Mouse (Mus musculus) embryonic facial prominence, embryonic 11.5 days (tissue): ENCODE measurements at regions not wholly inside any gene's neighbourhood (a gene's known extent, or its start where the extent isn't known, plus 50 kb on each side); places are given as distances from the start of the nearest gene placed in this dataset.
A peak's percentile ranks its signal among the peaks of the same experiment; 100 is the strongest.

Source experiments
- ATAC-seq: fragments of 200-750 bp; cut with Nextera tagmentation; replicated peaks from 2 replicates; pipeline ENCODE4 v1.8.0; 2017; ENCODE audit warnings: low read depth; ENCODE audit not compliant: insufficient number of reproducible peaks, low FRiP score, low TSS enrichment
- DNase-seq: peaks from one replicate; pipeline ENCODE4 v3.0.0-alpha.2; 2015; ENCODE audit warnings: low spot score
- H3K27ac ChIP-seq: fragments of 300-500 bp; sonication (generic); replicated peaks from 2 replicates; pipeline ENCODE4 v1.5.1; 2014; ENCODE audit warnings: mild to moderate bottlenecking, low read depth, low read length, control low read depth
- H3K27me3 ChIP-seq: fragments of 300-500 bp; sonication (generic); 2 replicates; pipeline ENCODE4 v1.6.1; 2014; ENCODE audit warnings: mild to moderate bottlenecking, low read length, moderate library complexity, mixed read lengths; ENCODE audit not compliant: control insufficient read depth, insufficient read depth
- H3K36me3 ChIP-seq: fragments of 300-500 bp; sonication (generic); replicated peaks from 2 replicates; pipeline ENCODE4 v1.6.1; 2014; ENCODE audit warnings: low read depth, mild to moderate bottlenecking, low read length, moderate library complexity, mixed read lengths; ENCODE audit not compliant: control insufficient read depth, insufficient read depth
- H3K4me1 ChIP-seq: fragments of 300-500 bp; sonication (generic); 2 replicates; pipeline ENCODE4 v1.6.1; 2014; ENCODE audit warnings: low read length, mixed read lengths; ENCODE audit not compliant: control insufficient read depth, insufficient read depth
- H3K4me2 ChIP-seq: fragments of 300-500 bp; sonication (generic); 2 replicates; pipeline ENCODE4 v1.6.1; 2014; ENCODE audit warnings: low read depth, mild to moderate bottlenecking, control low read depth, low read length, moderate library complexity
- H3K4me3 ChIP-seq: fragments of 300-500 bp; sonication (generic); 2 replicates; pipeline ENCODE4 v1.5.1; 2014; ENCODE audit warnings: low read depth, low read length, control low read depth
- H3K9ac ChIP-seq: fragments of 300-500 bp; sonication (generic); replicated peaks from 2 replicates; pipeline ENCODE4 v1.6.1; 2014; ENCODE audit warnings: mild to moderate bottlenecking, control low read depth, low read length
- H3K9me3 ChIP-seq: fragments of 300-500 bp; sonication (generic); replicated peaks from 2 replicates; pipeline ENCODE4 v1.6.1; 2016; ENCODE audit warnings: mild to moderate bottlenecking, low read length, inconsistent platforms, mixed read lengths; ENCODE audit not compliant: control insufficient read depth
- WGBS: fragments of 180-500 bp; shearing (Covaris S2); extraction: QIAGEN DNeasy Blood & Tissue Kit; methylation state at CpG from one replicate; pipeline ENCODE4 v1.1.7; 2014; 5-methylcytosine and 5-hydroxymethylcytosine counted together

- no peaks in the 10 kb centered on the region for H3K27me3 ChIP-seq
- ATAC-seq (no peak), DNase-seq (peak; percentile 26)
- no peaks in the 10 kb centered on the region for H3K36me3 ChIP-seq
- no peak overlapping the region for H3K27ac ChIP-seq
- H3K4me1 ChIP-seq = no peaks in the 10 kb centered on the region
- no peaks in the 10 kb centered on the region for H3K9me3 ChIP-seq
- H3K9ac ChIP-seq = no peak overlapping the region
- H3K4me2 ChIP-seq = no peak overlapping the region
- no peak overlapping the region for H3K4me3 ChIP-seq
These were observed 288.8 kb downstream of the Dchs2 start for GRCm38 (mm10) chr3:83416536-83416935.

DNA sequence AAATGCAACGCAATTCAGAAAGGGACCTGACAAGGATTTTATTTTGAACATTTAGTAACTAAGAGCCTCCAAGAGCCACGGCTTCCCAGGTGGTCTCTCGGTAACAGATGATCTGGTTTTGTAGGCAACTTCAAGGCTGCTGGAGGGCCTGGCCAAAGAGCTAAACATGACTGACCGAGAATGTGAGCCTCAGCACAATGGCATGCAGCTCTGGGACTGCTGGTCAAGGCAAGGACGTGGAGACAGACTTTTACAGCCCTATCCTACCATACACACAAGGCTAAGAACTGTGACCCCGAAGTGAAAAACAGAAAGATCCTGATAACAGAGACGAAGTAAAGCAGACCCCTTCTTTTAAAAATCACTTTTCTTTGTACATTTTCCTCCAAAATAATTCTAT is 296.5 kb downstream of the Dchs2 start:
- Histone ChIP-seq H3K9me3 (no peaks in the 10 kb centered on the region), H3K27ac (no peak overlapping the region), H3K9ac (no peak overlapping the region), H3K36me3 (no peaks in the 10 kb centered on the region), H3K4me2 (no peak overlapping the region), H3K27me3 (no peaks in the 10 kb centered on the region), H3K4me3 (no peak overlapping the region), H3K4me1 (no peaks in the 10 kb centered on the region)
- DNase-seq (no peak), ATAC-seq (no peak)
- WGBS = 66% methylated on average over 7 of the region's 7 CpGs

DNA sequence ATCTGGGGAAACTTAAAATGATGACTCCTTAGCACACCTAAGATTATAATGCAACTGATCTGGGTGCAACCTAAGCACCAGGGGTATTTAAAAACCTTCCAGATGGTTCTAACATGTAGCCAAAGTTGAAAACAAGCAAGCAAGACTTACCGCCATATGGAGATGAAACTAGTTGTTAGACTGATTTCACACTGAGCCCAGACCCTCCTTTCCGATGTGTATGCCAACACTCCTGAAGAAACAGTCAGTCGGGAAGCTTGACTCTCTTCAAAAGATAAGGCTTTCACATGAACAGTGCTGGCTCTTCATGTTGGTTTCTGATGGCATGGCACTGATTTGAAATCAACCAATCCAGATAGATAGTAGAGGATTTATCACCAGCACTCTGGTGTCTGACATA is 301.6 kb downstream of the Dchs2 start:
- no peak overlapping the region for H3K9ac ChIP-seq
- 88% methylated on average over 3 of the region's 3 CpGs for WGBS
- no peak overlapping the region for H3K27ac ChIP-seq
- no peaks in the 10 kb centered on the region for H3K9me3 ChIP-seq
- no peak overlapping the region for H3K4me3 ChIP-seq
- ATAC-seq = no peak
- H3K27me3 ChIP-seq = no peaks in the 10 kb centered on the region
- no peak for DNase-seq
- no peak overlapping the region for H3K4me2 ChIP-seq
- H3K4me1 ChIP-seq = no peaks in the 10 kb centered on the region
- H3K36me3 ChIP-seq = no peaks in the 10 kb centered on the region

- Histone ChIP-seq H3K27me3 (no peaks in the 10 kb centered on the region), H3K9ac (no peak overlapping the region), H3K4me3 (no peak overlapping the region), H3K4me1 (no peaks in the 10 kb centered on the region), H3K9me3 (no peaks in the 10 kb centered on the region), H3K4me2 (no peak overlapping the region), H3K36me3 (no peaks in the 10 kb centered on the region), H3K27ac (no peak overlapping the region)
- ATAC-seq (no peak), DNase-seq (no peak)
- WGBS = 87% methylated on average over 7 of the region's 7 CpGs
These were observed 318.5 kb downstream of the Dchs2 start for GRCm38 (mm10) chr3:83446154-83446667.

- ATAC-seq (no peak), DNase-seq (no peak)
- Histone ChIP-seq H3K4me2 (no peak overlapping the region), H3K27ac (no peak overlapping the region), H3K4me3 (no peak overlapping the region), H3K36me3 (no peaks in the 10 kb centered on the region), H3K27me3 (no peaks in the 10 kb centered on the region), H3K9me3 (no peaks in the 10 kb centered on the region), H3K9ac (no peak overlapping the region), H3K4me1 (no peaks in the 10 kb centered on the region)
- 91% methylated on average over 2 of the region's 2 CpGs for WGBS
These were observed 315.5 kb upstream of the Sfrp2 start for GRCm38 (mm10) chr3:83450662-83451061.

DNA sequence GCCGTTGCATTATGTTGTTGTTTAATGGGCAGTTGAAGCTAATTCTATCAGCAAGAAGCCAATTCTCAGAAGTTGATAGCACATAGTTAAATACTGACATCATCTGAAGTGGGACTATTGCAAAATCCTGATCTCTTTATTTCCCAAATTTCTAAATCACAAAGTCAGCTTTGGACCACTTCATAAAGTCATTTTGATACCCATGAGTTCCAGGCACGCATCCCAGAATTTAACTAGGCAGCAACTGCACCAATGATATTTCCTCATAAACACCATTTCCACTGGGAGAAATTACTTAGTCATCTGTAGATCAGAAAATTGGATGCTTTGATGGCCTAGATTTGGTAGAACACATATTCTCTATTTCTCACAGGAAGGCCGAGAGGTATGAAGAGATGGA is 314.8 kb upstream of the Sfrp2 start:
- DNase-seq = no peak
- Histone ChIP-seq H3K9ac (no peak overlapping the region), H3K27me3 (no peaks in the 10 kb centered on the region), H3K36me3 (no peaks in the 10 kb centered on the region), H3K4me3 (no peak overlapping the region), H3K9me3 (no peaks in the 10 kb centered on the region), H3K27ac (no peak overlapping the region), H3K4me1 (no peaks in the 10 kb centered on the region), H3K4me2 (no peak overlapping the region)
- ATAC-seq = no peak
- WGBS = 88% methylated on average over 3 of the region's 3 CpGs

- Histone ChIP-seq H3K27ac (no peak overlapping the region), H3K27me3 (no peaks in the 10 kb centered on the region)
These were observed 312.7 kb upstream of the Sfrp2 start for GRCm38 (mm10) chr3:83453462-83453861.

DNA sequence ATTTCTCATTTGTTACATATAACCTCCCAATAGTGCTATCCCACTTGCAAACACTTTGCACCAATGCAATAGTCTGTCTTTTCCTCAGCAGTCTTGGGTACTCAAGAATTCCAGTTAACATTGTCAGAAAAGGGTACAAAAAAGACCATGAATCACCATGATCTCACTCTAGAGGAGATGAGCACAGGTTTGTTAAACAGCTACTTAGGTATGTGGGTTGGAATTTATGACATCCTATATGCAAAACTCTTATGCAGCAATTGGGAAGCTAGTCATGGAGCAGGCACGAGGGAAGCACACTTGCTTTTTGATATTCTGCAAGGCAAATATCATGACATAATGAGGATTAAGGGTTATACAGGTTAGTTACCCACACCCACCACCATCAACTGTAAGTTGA is 307.7 kb upstream of the Sfrp2 start:
- Histone ChIP-seq H3K27ac (no peak overlapping the region), H3K4me2 (no peak overlapping the region), H3K9ac (no peak overlapping the region), H3K4me1 (no peaks in the 10 kb centered on the region), H3K4me3 (no peak overlapping the region), H3K9me3 (no peaks in the 10 kb centered on the region), H3K27me3 (no peaks in the 10 kb centered on the region), H3K36me3 (no peaks in the 10 kb centered on the region)
- DNase-seq (no peak), ATAC-seq (no peak)
- WGBS = 72% methylated on average over 1 of the region's 1 CpGs

More at GRCm38 (mm10) chr3:83453462-83453861, 312.7 kb upstream of the Sfrp2 start:
- H3K9me3 ChIP-seq = no peaks in the 10 kb centered on the region
- H3K4me3 ChIP-seq = no peak overlapping the region
- WGBS = 60% methylated on average over 2 of the region's 2 CpGs
- no peaks in the 10 kb centered on the region for H3K4me1 ChIP-seq
- no peak for ATAC-seq
- no peak for DNase-seq
- H3K4me2 ChIP-seq = no peak overlapping the region
- no peak overlapping the region for H3K9ac ChIP-seq
- no peaks in the 10 kb centered on the region for H3K36me3 ChIP-seq
